Mouse (Mus musculus): ENCODE results near the gene Pias1. TPM values are rescaled to one million over a fixed set of nuclear protein-coding genes. Genes with fewer than 3 reads are reported as not detected.
"Not testable (repeated sequence)": the region's sequence is repeated elsewhere in the genome, so short reads cannot be mapped to it uniquely, and the experiment has no call there.

Gene Pias1
- total RNA-seq, 2 experiments from 2014 or later: 59.8 to 64.3 TPM

DNA sequence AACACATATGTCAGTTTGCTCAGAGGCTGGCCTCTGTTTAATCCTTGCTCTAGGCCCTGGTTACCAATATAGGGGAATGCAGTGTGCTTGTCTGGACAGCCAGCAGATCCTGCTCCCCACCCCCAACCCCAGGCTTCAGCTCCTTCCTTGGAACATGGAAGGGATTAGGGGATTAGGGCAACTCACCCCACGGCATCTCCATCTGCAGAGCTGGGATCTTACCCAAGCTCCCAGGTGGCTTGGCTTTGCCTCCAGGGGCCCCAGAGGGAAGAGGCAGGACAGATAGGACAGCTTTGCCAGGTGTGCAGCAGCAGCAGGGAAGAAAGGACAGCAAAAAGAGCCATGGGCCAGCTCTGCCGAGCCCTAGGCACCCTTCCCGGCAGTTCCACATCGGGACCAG, 126.9 kb downstream of the Pias1 start:
- intact Hi-C loops (cut with DNase I): no loop called here
- DNase-seq (ENCODE audit: low spot score in 2 of 2): no peak

GRCm38 (mm10) chr9:62860102-62860501, 127.6 kb downstream of the Pias1 start:
- DNase-seq (ENCODE audit: low spot score in 2 of 2); intact Hi-C loops (cut with DNase I): not testable (repeated sequence)

GRCm38 (mm10) chr9:62858266-62859019, 129.3 kb downstream of the Pias1 start:
- intact Hi-C loops (cut with DNase I): no loop called here
- DNase-seq (ENCODE audit: low spot score in 2 of 2): no peak

DNA sequence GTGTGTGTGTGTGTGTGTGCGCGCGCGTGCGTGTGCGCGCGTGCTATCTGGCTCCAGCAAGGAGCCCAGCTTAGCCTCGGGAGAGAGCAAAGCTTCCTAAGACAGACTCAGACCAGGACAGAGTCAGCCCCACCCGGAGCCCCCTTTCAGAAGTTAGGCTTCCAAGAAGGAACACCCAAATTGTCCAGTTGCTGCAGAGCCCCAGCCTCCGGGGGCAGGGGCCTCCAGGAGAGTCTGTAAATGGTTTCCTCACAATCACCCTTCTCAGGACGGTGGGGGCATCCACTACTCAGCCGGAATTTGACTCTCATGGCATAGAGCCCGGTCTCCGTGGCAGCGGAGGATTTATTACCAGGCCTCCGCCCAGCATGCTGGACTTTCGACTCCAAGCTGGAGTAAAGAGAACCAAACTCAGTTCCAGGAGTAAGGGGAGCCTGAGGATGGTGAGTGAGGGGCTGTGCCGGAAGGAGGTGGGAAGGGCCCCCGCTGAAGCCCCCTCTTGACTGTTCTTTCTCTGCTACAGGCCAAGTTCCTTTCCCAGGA, 129.9 kb downstream of the Pias1 start, which contains the start of gene Calml4:
TSS of gene Calml4 (plus strand) at position 362 of the 543 bp plus-strand sequence.
- DNase-seq (ENCODE audit: low spot score in 2 of 2): no peak
- intact Hi-C loops (cut with DNase I): no loop called here

- intact Hi-C loops (cut with DNase I): no loop called here
- no peak for DNase-seq (ENCODE audit: low spot score in 2 of 2)
Measured at GRCm38 (mm10) chr9:62857216-62857615, 130.5 kb downstream of the Pias1 start.

- intact Hi-C loops (cut with DNase I): no loop called here
- DNase-seq (ENCODE audit: low spot score in 2 of 2): no peak
Measured at GRCm38 (mm10) chr9:62854483-62854882, 133.2 kb downstream of the Pias1 start.

GRCm38 (mm10) chr9:62851571-62851970, 136.2 kb downstream of the Pias1 start:
- intact Hi-C loops (cut with DNase I): no loop called here
- no peak for DNase-seq (ENCODE audit: low spot score in 2 of 2)

GRCm38 (mm10) chr9:62848641-62849040, 139.1 kb downstream of the Pias1 start:
- intact Hi-C loops (cut with DNase I): no loop called here
- no peak for DNase-seq (ENCODE audit: low spot score in 2 of 2)

DNA sequence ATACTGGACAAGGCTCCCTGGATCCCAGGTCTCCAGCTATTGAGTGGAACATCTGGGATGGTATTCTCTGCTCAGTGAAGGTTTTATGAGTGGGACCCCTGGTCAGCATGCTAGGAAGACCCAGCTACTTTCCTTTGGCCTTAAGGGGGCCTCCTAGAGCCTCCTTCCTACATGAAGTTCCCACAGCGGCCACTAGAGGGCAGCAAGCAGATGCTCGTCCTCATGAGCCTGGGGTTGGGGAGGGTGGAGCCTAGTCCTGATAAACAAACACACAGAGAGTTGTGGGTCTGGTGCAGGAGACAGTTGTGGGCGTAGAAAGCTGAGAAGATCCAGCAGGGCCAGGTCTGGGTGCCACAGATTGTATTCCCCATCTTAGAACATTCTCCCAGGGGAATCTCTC, 140.0 kb downstream of the Pias1 start:
- DNase-seq (ENCODE audit: low spot score in 2 of 2): peak; percentile 84
- intact Hi-C loops (cut with DNase I): loop anchor here (1.0 to 2.0 kb wide), 2 partner anchors 131 to 277 kb away; no protein-coding TSS in a partner anchor

DNA sequence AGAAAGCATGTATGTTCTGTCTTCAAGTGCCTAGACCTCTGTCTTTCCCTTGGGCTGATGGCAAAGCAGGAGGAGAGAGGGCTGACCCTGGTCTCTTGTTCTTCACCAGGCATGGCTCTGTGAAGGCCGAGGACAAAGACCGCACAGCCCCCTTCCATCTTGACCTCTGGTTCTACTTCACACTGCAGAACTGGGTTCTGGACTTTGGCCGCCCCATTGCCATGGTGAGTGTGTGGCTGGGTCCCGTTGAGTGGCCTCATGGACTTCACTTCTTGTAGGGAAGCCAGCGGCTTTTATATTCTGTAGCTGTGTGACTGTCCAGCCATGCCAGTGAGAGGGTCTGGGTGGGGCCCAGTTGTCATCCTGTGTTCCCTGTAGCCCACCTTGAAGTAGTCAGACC, 143.3 kb downstream of the Pias1 start:
- no peak for DNase-seq (ENCODE audit: low spot score in 2 of 2)
- intact Hi-C loops (cut with DNase I): no loop called here

- no peak for DNase-seq (ENCODE audit: low spot score in 2 of 2)
- intact Hi-C loops (cut with DNase I): no loop called here
Measured at GRCm38 (mm10) chr9:62843356-62844024, 144.2 kb downstream of the Pias1 start.

- no peak for DNase-seq (ENCODE audit: low spot score in 2 of 2)
- intact Hi-C loops (cut with DNase I): no loop called here
Measured at GRCm38 (mm10) chr9:62839172-62839770, 148.5 kb downstream of the Pias1 start.

DNA sequence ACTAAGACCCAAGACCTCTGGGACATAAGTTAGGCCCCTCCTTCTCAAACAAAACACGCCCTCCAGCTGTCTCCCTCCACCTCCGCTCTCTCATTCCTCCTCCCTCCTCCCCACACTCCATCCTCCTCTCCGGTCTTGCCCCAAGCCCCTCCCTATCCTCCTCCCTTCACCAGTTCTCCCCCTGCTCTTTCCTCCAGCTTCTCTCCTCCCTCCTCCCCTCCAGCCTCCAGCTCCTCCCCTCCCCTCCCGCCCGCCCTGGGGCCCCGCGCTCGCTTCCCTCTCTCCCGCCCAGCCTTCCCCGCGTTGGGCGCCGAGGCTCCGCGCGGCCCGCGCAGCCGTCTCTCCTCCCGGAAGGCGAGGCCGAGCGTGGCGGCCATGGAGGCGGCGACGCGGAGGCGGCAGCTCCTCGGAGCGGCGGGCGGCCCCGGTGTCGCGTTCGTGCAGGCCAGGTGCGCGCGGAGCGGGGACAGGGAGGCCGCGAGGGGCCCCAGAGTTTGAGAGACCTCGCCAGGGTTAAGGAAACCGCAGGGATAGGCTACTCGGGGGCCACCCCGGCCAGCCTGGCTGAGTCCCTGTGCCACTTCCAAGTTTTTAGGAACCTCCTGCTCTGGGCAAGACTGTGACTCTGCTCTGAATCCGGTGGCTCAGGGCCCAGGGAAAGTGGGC, 149.1 kb downstream of the Pias1 start, which contains the start of gene Cln6:
TSS of gene Cln6 (plus strand) at position 280 of the 666 bp plus-strand sequence.
- intact Hi-C loops (cut with DNase I): no loop called here
- peak; percentile 68 to 70 for DNase-seq (ENCODE audit: low spot score in 2 of 2)

DNA sequence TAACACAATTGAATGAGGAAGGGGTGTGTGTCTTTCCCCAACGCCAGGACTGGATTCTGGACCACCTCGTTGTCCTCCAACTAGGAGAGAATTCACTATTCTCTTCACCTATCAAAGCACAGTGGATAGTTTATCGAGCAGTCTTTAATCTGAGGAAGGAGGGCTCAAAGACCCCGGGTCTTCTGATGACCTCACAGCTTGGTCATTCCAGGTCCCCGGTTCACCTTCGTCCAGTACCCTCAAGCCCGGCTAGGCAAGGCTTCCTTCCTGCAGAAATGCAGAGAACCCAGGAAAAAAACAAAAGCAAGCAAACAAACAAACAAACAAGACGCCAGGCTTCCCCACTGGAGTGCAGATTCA, 149.6 kb downstream of the Pias1 start:
- intact Hi-C loops (cut with DNase I): no loop called here
- no peak for DNase-seq (ENCODE audit: low spot score in 2 of 2)

DNA sequence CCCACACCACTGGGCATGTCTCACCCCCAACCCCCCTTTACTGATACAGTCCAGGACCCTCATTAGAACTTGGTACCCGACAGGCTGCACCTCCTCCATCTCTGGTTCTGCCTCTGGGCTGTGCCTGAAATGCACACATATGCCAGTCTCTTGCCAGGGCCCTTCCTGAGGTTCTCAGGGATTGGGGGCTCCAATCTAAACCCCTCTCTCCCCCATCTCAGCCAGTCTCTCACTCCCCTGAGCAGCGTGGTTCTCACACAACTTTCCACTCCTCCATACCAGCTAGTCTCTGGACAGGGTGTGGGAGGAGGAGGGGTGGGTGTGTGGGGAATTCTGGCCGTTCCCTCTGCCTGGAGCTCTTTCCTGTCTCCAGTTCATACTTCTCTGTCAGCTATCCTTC, 150.1 kb downstream of the Pias1 start:
- DNase-seq (ENCODE audit: low spot score in 2 of 2): no peak
- intact Hi-C loops (cut with DNase I): no loop called here

DNA sequence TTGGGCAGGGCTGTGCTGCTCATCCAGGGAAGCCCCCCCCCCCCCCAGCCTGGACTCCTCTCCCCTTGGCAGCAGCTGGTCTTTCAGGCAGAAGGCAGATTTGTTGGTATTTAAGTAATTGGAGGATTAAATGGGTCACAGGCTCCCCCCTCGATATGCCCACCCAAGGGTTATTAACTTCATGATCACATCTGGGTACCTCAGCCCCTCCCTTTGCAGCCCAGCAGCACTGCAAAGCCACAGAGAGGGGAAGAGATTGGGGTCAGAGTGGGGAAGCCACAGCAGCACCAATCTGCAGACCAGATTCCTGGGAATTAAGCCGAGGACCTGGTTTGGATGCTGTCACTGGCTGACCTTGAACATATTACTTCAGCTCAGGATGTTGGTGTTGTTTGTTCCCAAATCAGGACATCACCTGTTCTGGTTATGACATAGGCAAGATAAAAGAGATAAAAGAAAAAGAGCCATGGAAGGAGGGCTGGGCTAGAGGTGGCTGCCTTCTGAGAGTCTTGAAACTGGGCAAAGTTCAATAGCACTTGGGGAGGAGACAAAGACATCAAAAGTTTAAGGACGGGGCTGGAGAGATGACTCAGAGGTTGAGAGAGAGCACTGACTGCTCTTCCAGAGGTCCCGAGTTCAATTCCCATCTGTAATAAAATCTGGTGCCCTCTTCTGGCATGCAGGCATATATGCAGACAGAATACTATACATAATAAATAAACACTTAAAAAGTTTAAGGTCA, 151.8 kb downstream of the Pias1 start:
- DNase-seq (ENCODE audit: low spot score in 2 of 2): no peak
- intact Hi-C loops (cut with DNase I): no loop called here

DNA sequence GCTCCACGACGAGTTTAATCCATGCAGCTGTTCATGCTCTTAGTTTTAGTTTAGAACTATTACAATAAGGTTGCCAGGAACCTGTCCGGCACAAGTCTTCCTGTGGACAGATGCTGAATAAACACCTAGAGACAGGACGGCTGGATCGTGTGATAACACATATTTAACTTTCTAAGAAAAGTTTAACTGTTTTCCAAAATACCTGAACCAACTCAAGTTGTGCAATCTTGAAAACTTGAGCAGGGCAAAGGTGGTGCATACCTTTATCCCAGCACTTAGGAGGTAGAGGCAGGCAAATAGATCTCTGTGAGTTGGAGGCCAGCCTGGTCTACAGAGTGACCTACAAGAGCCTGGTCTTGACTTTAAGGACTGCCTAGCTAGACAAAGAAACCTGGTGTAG, 152.8 kb downstream of the Pias1 start:
- intact Hi-C loops (cut with DNase I): no loop called here
- DNase-seq (ENCODE audit: low spot score in 2 of 2): no peak

DNA sequence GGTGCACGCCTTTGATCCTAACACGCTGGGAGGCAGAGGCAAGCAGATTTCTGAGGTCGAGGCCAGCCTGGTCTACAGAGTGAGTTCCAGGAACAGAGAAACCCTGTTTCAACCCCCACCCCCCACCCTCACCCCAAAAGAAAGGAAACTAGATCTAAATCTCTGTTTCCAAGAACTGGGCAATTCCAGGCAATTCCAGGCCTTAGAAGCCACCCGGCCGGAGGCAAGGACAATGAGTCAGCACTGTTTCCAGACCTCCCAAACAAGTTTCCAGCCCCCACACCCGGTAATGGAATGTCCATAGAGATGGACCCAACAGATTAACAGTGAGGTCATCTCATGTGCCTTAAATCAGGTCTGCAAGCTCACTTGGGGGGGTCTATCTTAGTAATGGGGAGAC, 157.8 kb downstream of the Pias1 start:
- DNase-seq (ENCODE audit: low spot score in 2 of 2): no peak
- intact Hi-C loops (cut with DNase I): loop anchor here (2.0 kb wide), 1 partner anchor 47 kb away; no protein-coding TSS in a partner anchor

DNA sequence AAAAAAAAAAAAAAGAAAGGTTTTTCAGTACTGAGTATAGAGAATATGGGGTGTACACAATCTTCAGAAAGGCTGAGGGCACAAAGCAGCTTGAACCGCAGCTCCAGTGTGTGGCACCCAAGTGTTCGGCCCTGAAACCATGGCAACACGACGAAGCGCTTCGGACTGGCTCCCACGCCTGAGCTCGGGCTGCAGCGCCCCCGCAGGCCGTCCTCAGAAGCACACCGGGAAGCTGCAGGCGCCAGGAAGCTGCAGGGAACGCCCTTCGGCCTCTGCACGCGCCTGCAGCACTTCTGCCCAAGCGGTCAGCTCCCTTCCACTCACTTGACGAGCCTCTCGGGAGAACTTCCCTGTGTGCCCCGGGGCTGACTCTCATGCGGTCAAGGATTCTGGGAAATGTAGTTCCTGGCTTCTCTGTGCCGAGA, 159.1 kb downstream of the Pias1 start:
- DNase-seq (ENCODE audit: low spot score in 2 of 2): peak; percentile 92 to 97
- intact Hi-C loops (cut with DNase I): loop anchor here (2.0 kb wide), 1 partner anchor 46 kb away; no protein-coding TSS in a partner anchor
